Mouse (Mus musculus): ENCODE measurements at regions not wholly inside any gene's neighbourhood (a gene's known extent, or its start where the extent isn't known, plus 50 kb on each side); places are given as distances from the start of the nearest gene placed in this dataset.

DNA sequence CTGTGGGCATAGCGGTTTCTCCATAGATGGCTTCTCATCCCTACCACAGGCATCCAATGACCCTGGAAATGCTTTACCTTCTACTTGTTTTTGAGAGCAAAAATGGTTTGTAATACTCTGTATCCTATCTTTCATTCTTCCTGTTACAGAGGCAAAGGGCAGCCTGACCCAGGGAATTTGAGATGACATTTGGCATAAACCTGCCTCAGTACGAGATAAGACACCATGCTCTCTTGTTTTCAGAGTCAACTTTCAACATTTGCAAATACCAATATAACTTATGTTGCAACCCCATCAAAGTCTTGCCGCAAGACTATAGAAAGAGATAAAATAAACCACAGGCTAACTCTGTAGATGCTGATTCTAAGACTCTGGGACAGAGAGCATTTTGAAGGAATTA lies 350.5 kb downstream of the Cypt12 start:
- TF ChIP-seq POLR2A (IDR thresholded peaks at IDR 0.05; ENCODE audit: borderline replicate concordance, control insufficient read depth, low read depth, low read length): no peak
- no peak for TF ChIP-seq CTCF (IDR thresholded peaks at IDR 0.05; ENCODE audit: control insufficient read depth, insufficient read depth, low read length)

All from bone marrow, adult 2 months (tissue).